Mouse (Mus musculus): ENCODE data around the gene Bcs1l.
A peak's percentile ranks its signal among the peaks of the same experiment; 100 is the strongest.

The Bcs1l gene

DNA sequence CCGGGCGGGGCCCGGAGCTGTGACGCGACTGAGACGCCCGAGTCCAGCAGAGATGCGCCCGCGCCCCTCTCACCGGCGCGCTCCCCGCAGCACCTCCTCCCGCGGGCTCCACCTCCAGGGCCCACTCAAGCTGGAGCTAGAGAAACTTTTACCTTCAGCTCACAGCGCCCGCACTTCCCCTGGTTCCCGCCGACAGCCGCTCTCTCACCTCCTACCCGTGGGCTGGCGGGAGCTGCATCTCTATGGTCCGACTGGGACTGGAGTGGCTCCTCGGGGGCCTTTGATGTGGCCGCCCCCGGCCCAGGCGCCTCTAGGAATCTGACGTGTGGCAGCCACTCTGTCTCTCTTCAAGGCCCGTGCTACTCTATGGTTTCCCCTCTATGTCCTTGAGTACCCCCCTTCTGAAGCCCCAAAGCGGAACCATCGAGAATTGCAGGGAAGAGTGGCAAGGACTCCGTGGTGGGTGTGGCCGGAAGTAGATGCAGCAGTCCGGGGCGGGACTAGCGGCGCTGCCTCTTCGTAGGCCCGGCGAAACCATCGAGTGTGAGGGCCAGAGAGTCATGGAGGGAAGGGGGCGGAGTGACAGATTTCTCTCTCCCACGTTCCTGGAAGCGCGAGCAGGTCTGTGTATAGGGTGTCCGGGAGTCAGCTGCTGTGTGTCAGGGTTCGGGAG lies at the start of gene Bcs1l, which contains the start of gene Zfp142:
Bcs1l (plus strand) TSS at position 517 of the 673 bp plus-strand sequence.
Zfp142 (minus strand) TSS at position 474 of the 673 bp plus-strand sequence.
- peak; percentile 99 for DNase-seq

DNA sequence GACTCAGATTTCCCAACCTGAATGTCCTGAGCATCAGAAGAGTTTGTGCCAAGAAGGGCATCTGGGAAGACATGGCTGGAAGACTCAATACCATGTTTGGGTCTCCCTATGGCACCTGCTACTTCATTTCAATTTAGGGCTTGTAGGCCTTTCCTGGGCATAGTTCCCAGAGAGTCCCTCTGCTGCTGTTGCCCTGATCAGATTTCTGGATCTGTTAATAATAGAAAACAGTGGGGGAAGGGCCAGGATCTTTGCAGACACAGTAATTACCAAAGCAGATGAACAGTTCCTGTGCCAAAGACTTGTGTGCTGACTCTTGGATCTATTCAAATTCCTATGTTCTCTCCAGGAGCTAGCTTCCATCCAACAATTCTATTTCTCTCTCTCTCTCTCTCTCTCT lies 49.4 kb upstream of the Bcs1l start:
- DNase-seq, result peak; percentile 3

DNA sequence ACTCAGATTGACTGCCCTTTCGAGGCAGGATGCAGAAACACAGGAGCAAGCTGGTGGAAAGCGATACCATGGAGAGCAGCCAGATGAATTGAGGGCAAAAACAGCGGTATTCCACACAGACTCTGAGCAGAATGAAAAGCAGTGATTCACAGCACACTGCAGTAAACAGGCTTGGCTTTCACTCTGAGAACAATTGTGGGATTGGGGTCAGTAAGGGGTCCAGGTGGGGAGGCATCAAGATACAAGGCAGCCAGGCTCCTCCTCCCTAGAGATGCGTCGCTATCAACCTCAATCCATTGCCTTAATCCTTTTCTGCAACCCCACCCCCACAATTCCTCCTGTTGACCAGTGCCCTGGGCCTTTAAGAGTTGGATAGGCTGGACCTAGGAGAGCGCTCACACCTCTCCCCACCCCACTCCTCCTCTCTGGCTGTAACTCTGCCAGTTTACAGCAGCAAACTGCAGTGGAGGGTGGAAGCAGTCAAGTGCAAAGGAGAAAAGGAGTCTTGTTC lies 45.6 kb upstream of the Bcs1l start, which contains the start of gene Plcd4:
Plcd4 (plus strand) TSS at position 438 of the 511 bp plus-strand sequence.
- peak; percentile 38 for DNase-seq

DNA sequence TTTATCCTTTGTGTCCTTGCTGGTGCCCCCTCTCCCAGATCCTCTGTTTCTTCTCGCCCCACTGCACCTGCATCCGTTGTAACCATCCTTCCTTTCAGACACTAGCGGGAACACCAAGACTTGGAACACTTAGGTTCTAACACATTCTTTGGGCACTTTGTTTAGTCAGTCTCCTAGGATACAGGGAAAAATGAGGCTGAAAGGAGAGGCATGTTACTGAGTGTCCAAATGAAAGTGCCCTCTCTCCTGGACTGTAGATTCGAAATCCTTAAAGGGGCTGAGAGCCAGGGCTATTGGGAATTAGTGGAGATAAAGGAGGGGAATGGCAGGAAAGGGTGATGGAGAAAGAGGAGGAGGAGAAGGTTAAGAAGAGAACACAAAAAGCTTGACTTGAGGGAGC lies 43.9 kb upstream of the Bcs1l start, which contains the start of gene Usp37:
Usp37 (minus strand) TSS at position 101 of the 400 bp plus-strand sequence.
- DNase-seq, result no peak

DNA sequence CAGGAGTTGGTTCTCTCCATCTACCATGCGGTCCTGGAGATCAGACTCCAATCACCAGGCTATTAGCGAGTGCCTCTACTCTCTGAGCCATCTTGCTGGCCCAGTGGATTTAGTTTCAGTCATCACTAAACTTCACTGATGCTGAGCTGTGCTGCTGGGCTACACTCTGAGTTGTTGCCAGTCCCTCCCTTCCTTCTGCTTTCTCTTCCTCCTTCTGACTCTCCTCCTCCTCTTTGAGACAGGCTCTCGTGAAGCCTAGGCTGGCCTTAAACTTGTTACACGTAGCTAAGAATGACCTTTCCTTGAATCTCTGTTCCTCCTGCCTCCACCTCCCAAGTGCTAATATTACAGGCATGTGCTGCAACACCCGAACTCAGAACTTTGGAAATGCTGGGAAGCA lies 29.0 kb upstream of the Bcs1l start:
- no peak for DNase-seq

DNA sequence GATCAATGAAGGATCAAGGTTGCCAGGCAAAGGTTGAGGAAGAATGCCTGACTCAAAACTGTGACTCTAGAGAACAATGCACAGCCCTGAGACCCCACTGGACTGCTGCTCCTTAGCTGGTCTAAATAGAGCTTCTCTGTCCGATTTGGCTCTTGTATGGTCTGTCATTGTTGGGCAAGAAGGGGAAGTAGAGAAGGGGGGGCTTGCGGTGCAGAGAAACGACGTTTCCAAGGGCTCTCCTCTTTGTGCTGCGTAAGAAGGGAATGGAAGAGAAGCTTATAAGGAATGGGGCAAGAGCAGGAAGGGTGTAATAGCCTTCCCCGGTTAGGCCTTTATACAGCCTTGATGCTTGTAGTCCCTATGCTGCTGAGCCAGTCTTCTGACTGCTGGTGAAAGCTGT lies 22.3 kb upstream of the Bcs1l start:
- DNase-seq, result no peak

DNA sequence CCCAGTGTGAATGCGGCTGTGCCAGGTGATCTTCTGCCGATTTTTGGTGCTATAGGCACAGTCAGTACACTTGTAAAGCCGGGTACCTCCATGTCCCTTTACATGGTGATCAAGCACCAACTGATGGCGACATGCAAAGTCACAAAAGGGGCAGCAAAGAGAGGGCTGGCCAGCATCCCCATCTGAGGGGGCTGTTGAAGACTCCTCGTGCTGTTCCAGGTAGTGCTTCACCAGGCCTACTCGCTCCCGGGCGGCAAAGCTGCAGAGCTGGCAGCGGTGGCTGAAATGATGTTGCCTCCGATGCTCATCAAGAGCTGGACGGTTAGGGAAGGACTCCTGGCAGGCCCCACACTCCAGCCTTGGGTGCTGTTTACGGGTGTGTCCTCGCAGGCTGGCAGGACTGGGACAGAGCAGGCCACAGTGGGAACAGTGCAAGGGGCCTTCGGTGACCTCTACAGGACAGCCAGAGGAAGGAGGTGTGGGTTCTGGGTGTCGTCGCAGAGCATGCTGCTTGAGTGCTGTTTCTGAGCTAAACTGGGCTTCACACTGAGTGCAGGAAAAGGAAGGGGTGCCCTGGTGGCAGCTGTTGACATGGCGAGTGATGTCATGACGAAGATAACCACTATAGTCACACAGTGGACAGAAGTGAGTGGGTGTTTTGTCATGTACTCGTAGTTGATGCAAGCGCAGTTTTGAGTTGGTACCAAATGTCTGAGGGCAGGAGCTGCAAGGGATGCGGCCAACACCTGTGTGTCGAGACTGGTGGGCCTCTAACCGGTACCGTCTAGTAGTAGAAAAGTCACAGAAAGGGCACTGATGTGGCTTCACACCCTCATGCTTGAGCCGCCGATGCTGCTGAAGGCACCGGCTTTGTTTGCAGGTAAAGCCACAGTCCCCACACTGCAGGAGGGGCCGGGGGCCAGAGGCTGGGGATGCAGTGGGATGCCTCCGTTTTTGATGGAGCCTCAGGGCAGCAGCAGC lies 18.1 kb upstream of the Bcs1l start:
- no peak for DNase-seq

DNA sequence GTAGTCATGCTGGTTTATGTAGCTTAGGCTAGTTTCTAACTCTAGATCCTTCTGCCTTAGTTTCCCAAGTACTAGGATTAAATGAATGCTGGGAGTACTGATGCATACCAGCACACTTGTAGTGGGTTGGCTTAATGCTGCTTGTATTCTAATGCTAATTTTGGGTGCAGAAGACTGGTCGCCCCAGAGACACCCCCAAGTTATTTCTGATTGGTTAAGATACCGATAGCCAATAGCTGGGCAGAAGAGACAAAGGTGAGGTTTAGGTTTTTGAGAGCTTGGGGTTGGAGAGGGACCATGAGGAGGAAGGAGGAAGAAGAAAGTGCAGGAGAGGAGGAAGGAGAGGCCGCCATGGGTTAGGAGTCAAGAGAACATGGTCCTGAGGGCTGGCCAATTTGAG lies 5.5 kb upstream of the Bcs1l start:
- DNase-seq, result no peak

DNA sequence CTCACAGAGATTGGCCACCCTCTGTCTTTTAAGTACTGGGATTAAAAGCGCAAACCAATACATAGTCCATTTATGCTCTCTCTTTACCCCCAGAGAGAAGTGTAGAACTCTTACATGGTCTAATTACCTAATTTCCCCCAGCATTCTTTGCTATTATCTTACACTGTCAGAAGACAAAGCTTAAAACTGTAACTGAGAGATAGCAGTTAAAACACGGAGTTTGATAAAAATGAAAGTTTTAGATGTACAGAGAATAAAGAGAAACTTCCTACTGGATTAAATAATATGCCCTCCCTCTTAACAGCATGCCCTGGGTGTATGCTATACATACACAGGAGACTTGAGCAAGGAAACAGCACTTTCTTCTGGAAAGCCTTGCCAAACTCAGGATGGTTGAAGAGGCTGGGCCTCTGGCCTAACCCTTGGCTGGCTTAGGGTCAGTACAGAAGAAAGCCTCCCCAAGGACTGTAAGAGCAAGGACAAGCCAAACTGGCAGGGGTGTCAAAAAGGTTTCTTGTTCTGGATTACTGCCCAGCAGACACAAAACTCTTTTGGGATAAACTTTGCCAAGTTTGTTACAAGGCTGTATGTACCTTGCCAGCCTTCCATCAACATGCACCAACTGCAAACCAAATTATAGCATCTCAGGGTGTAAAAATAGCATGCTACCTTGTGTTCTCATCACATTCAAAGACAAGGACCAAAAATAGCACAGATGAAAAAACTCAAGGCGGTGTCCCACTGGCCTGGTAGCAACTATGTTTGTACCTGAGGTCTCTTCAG lies 3.3 kb upstream of the Bcs1l start:
- DNase-seq, result no peak

DNA sequence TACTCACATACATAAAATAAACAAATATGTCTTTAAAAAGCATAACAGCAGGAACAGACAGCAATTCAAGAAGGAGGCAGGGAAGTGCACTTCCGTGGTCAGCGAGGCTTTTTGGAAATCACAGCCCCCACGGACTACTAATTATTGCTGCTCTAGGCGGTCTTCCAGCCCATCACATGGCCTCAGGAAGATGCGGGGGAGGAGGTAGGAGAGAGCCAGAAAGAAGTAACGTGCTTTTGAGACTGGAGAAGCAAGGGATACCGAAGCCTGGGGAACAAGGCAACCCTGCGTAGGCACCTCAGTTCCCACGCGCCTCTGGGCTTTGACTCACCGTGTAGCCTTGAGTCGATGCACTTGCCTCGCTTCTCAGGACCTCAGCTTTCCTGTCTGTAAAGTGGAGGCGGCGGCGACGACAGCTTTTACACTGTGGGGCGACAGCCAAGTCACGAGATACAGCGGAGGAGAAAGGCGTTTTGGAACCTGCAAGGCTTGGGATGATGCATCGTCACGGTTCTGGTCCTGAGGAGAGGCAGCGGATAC lies 786 bp upstream of the Bcs1l start:
- DNase-seq, result no peak

DNA sequence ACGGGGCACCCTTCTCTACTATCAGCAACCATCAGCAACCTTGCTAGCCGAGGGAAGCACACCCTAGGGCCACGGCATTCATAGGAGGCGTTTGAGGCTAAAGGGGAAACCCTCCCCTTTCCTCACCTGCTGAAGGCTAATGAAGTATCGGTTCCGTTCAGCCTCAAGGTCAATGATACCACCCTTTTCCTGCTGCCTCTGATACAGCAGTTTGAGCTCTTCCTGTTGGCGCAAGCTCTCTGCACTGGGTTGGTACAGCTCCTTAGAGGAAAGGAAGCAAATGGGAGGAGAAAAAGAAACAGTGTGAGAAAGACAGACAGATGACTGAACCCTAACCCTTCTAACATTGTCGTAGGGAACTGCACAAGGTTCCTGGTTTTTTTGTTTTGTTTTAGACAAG lies 6.3 kb downstream of the Bcs1l start:
- DNase-seq, result no peak

DNA sequence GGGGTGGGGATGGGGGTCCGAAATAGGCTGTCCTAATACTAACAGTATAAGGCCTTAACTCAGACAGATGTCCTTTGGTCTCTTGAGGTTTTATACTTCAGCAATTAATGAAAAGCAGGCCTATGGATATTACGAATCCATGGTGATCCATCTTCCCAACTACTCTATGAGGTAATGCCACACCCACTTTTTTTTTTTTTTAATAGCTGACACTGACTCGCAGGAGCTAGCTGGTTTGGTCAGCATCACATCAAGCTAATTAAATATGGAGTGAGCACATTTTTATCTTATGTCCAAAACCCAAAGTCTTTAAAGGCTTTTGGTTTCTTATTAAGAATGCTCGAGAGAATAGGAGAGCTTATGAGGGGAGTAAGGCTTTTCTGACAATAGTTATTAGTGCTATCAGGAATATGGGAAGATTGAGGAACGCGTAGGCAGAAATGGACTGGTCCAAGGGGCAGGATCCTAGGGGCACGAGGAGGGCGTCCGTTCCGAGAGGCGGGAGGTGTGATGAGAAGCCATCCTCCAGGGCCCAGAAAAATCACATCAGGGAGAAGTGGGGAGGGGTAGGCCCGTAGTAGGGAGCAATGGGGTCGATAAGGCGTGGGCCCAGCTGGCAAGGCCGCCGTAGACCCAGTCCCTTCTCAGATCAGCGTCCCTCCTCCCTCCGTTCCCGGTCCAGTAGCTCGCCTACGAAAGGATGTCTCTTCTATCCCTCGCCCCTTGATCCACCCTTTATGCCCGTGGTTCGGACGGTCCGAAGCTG lies 12.6 kb downstream of the Bcs1l start:
- peak; percentile 2 for DNase-seq

DNA sequence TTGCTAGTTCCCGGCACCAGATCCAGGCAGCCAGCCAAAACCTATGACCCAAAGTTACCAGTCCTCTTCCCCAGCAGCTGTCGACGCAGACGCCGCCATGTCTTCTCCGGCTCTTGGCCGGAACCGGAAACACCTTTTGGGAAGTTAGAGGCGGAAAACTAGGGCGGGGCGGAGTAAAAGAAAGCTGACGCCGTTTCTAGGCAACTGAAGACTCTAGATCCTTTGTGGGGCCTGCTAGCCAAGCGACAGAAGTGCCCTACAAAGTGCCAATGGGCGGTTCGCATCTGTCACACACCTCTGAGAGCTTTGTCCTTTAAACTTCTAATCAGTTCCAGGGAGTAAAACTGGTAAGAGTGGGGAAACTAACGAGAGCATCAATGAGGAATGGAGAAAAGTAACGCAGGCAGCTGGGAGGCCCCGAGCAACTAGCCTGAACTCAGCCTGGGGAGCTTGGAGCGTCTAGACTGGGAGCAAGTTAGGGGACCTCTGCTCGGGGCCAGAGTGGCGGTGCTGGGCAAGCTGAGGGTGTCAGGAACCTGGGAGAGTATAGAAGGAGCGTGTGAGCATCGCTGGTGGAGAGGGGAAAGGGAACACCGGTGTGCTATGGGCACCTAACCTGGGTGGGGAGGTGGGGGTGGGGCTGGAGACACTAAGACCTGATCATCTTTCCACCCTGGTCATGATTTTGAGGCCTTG lies 13.3 kb downstream of the Bcs1l start, which contains the start of the genes Rnf25 and Stk36:
Rnf25 (minus strand) TSS at position 131 of the 696 bp plus-strand sequence.
Stk36 (plus strand) TSS at position 179 of the 696 bp plus-strand sequence.
- peak; percentile 96 for DNase-seq

DNA sequence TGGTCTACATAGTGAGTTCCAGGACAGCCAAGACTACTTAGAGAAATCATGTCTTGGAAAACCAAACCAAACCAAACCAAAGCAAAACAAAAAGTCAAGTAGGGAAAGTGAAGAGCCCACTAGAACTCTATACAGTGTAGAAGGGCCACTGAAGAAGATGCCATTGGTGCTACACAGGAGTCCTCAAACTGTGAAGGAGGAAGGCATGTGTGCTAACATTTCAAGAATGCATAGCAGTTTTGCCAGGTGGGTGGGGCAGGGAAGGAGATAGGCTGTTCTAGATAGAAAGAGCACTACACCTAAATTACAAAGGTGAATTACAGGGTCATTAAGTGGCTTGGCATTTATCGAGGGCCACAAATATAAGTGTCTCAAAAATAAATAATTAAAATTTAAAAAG lies 36.1 kb downstream of the Bcs1l start:
- DNase-seq, result no peak

DNA sequence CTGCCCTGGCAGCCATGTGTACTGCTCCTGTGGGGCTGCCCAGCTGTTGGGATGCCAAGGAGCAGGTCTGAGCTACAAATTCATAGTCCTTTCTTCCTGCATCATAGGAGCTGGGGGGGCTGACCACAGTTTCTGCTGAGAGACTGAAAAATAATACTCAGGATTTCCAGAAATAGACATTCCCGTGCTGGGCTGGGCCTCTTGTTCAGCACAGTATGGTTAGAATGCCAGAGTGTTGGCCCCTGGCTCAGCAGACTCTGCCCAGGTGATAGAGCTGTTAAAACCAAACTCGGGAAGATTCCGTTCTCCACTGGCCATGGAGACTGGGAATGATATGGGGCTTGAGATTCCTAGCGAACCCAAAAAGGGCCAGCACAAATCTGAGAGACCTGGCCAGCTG lies 38.0 kb downstream of the Bcs1l start:
- DNase-seq, result no peak

DNA sequence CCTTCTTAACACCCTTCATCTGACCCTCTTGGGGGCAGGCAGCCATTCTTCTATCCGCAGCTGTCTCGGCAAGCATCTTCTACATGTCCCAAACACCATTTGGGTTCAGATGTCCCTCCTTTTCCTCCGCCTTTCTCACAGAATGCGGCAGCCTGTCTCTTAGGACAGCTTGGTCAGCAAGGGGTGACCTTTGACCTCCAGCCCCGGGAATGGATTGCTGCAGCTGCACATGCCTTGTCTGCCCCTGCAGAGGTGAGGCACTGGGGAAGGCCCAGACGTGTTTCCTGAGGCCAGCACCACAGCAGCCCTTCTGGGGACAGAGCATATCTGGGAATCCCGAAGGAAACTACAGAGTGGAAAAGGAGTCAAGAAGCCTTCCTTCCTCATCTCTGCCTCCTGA lies 39.9 kb downstream of the Bcs1l start:
- peak; percentile 29 for DNase-seq

DNA sequence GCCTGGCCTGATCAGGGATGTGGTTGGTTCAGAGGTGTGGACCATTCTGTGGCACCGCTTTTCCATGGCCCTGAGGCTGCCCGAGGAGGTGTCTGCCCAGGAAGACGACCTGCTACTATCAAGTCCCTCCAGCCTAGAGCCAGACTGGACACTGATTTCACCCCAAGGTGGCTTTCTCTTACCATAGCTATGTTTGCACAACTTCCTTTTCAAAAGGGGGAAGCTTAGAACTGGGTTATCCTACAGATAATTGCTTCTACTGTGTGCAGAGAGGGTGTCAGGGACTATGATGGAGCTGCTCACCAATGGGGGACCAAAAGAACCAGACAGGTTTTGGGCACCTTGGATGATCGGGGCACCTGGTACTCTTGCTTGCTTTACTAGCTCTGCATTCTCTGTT lies 44.6 kb downstream of the Bcs1l start:
- no peak for DNase-seq

Measured in embryo, embryonic 11 days (tissue).